Mouse (Mus musculus) adrenal gland, postnatal 25 days (tissue): ENCODE results near the gene Pmel. TPM values are rescaled to one million over a fixed set of nuclear protein-coding genes. Genes with fewer than 3 reads are reported as not detected.

Experiments used
- DNase-seq: peaks from one replicate; pipeline ENCODE4 v3.0.0; 2021; ENCODE audit warnings: mixed read lengths
- total RNA-seq: library from RNA; stranded (reverse); gene quantifications from 2 replicates; pipeline ENCODE4 v1.2.3, GENCODE M21; 2021

The Pmel gene
- total RNA-seq, 1 experiment from 2014 or later = 1.5 TPM

GRCm38 (mm10) chr10:128748252-128748864, 44.4 kb downstream of the Pmel start:
- DNase-seq = peak; percentile 76

Other genes starting within 250 kb of the Pmel start
- 107 and 125 TPM in 2 replicates for gene Smarcc2, start 244.9 kb upstream of the Pmel start, total RNA-seq
- gene Myl6, start 210.1 kb upstream of the Pmel start, total RNA-seq = 791 and 820 TPM in 2 replicates
- gene Myl6b, start 205.5 kb upstream of the Pmel start, total RNA-seq = 5.0 and 6.9 TPM in 2 replicates
- 18.1 and 22.9 TPM in 2 replicates for gene Esyt1, start 178.3 kb upstream of the Pmel start, total RNA-seq
- 9.1 and 13.6 TPM in 2 replicates for gene Zc3h10, start 156.4 kb upstream of the Pmel start, total RNA-seq
- gene Rpl41, start 154.9 kb upstream of the Pmel start, total RNA-seq = 2,617 and 2,671 TPM in 2 replicates
- gene Pa2g4, start 138.2 kb upstream of the Pmel start, total RNA-seq = 83.8 and 97.6 TPM in 2 replicates
- gene Erbb3, start 114.5 kb upstream of the Pmel start, total RNA-seq = 2.8 and 3.8 TPM in 2 replicates
- gene Rps26, start 77.4 kb upstream of the Pmel start, total RNA-seq = 688 and 827 TPM in 2 replicates
- 1.5 and 2.0 TPM in 2 replicates for gene Ikzf4, start 58.2 kb upstream of the Pmel start, total RNA-seq
- gene Suox, start 30.1 kb upstream of the Pmel start, total RNA-seq = 18.8 and 21.1 TPM in 2 replicates
- gene Rab5b, start 7.9 kb upstream of the Pmel start, total RNA-seq = 106 and 124 TPM in 2 replicates
- 27.4 and 29.0 TPM in 2 replicates for gene Cdk2, start 836 bp downstream of the Pmel start, total RNA-seq
- 15.1 and 17.6 TPM in 2 replicates for gene Dgka, start 40.7 kb downstream of the Pmel start, total RNA-seq
- gene Pym1, start 43.7 kb downstream of the Pmel start, total RNA-seq = 19.5 and 25.2 TPM in 2 replicates
- gene Mmp19, start 86.7 kb downstream of the Pmel start, total RNA-seq = 38.6 and 46.9 TPM in 2 replicates
- 57.1 and 79.6 TPM in 2 replicates for gene Dnajc14, start 99.9 kb downstream of the Pmel start, total RNA-seq
- 8.8 and 13.8 TPM in 2 replicates for gene Tmem198b, start 100.2 kb downstream of the Pmel start, total RNA-seq
- gene Sarnp, start 113.1 kb downstream of the Pmel start, total RNA-seq = 54.6 and 63.2 TPM in 2 replicates
- 48.5 and 49.1 TPM in 2 replicates for gene Ormdl2, start 117.5 kb downstream of the Pmel start, total RNA-seq
- 1.5 and 1.9 TPM in 2 replicates for gene Gdf11, start 187.5 kb downstream of the Pmel start, total RNA-seq
- 238 and 302 TPM in 2 replicates for gene Cd63, start 196.8 kb downstream of the Pmel start, total RNA-seq
- 7.7 and 15.9 TPM in 2 replicates for gene Rdh5, start 218.7 kb downstream of the Pmel start, total RNA-seq
- 189 and 195 TPM in 2 replicates for gene Bloc1s1, start 219.8 kb downstream of the Pmel start, total RNA-seq
- 9.6 and 10.2 TPM in 2 replicates for gene Itga7, start 229.6 kb downstream of the Pmel start, total RNA-seq